Mouse (Mus musculus) hindbrain, embryonic 10.5 days (tissue): ENCODE data around the gene Srgap2. TPM values are rescaled to one million over a fixed set of nuclear protein-coding genes. Genes with fewer than 3 reads are reported as not detected.
A peak's percentile ranks its signal among the peaks of the same experiment; 100 is the strongest.

Experiments
- DNase-seq: peaks from one replicate; pipeline ENCODE4 v3.0.0-alpha.2; 2017; ENCODE audit warnings: low spot score
- H3K27ac ChIP-seq: fragments of 300-500 bp; sonication (generic); 2 replicates; pipeline ENCODE4 v1.5.1; 2016; ENCODE audit warnings: mild to moderate bottlenecking, moderate library complexity
- H3K27me3 ChIP-seq: fragments of 300-500 bp; sonication (generic); 2 replicates; pipeline ENCODE4 v1.6.1; 2016; ENCODE audit warnings: mild to moderate bottlenecking; ENCODE audit not compliant: poor library complexity, insufficient read depth, severe bottlenecking
- H3K36me3 ChIP-seq: fragments of 300-500 bp; sonication (generic); 2 replicates; pipeline ENCODE4 v1.6.1; 2016; ENCODE audit warnings: mild to moderate bottlenecking, moderate library complexity
- H3K4me1 ChIP-seq: fragments of 300-500 bp; sonication (generic); replicated peaks from 2 replicates; pipeline ENCODE4 v1.6.1; 2016; ENCODE audit warnings: mild to moderate bottlenecking
- H3K4me3 ChIP-seq: fragments of 300-500 bp; sonication (generic); 2 replicates; pipeline ENCODE4 v1.5.1; 2016; ENCODE audit warnings: mild to moderate bottlenecking, moderate library complexity
- H3K9me3 ChIP-seq: fragments of 300-500 bp; sonication (generic); 2 replicates; pipeline ENCODE4 v1.6.1; 2016; ENCODE audit warnings: mild to moderate bottlenecking, moderate library complexity
- WGBS: fragments of 180-500 bp; shearing (Covaris S2); methylation state at CpG from one replicate; pipeline ENCODE4 v1.1.7; 2016; 5-methylcytosine and 5-hydroxymethylcytosine counted together
- polyA plus RNA-seq: library from polyadenylated mRNA; unstranded; fragments of >200 nt; fragmentation: Nextera tagmentation; extraction: Ambion mirVana; gene quantifications from 2 replicates; pipeline ENCODE4 v1.2.1, GENCODE M21; 2016

Gene Srgap2
- polyA plus RNA-seq, 1 experiment from 2014 or later = 17.2 TPM

DNA sequence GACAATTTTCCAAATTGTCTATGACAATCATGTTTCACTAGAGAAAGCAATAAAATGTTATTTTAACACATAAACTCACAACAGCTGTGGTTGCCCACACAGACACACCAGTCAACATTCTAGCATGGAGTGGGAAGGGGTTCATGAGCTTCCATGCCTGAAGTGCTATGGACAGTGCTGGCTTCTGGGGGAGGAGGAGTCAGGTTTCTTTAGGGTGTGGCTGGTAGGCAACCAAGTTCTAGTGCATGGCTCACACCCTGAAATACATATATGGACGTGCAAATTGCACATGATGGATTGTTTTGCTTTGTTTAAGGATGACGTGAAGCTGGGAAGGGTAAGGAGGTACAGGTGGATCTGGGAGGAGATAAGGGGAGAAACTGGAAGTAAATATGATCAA, 72.8 kb downstream of the Srgap2 start:
- Histone ChIP-seq H3K9me3 (no peaks in the 10 kb centered on the region), H3K4me3 (no peak overlapping the region), H3K36me3 (no peaks in the 10 kb centered on the region), H3K4me1 (peaks cover 14% of the 10 kb centered on the region), H3K27me3 (no peaks in the 10 kb centered on the region), H3K27ac (no peak overlapping the region)
- WGBS = 82% methylated on average over 2 of the region's 2 CpGs
- DNase-seq = no peak

DNA sequence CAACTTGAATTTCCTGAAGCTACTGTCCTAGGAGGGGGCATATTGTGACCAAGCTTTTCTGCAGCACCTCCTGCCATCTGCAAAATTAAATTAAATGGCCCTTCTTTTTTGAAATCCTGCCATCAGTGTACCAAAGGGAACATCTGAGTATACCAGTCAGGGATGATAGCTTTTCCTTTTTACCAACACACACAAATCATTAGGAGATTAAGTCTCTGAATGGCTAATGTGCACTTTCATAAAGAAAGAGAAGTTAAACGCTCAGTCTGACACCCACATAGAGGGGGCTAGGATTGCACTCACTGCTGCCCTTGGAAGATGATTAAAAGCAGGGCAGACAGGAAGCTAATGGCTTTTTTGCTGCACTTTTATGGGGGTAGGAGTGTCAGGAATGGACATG, 73.8 kb downstream of the Srgap2 start:
- no peak for DNase-seq
- H3K27ac ChIP-seq = no peak overlapping the region

GRCm38 (mm10) chr1:131448373-131448772, 78.8 kb downstream of the Srgap2 start:
- no peaks in the 10 kb centered on the region for H3K9me3 ChIP-seq
- DNase-seq = no peak
- WGBS = 91% methylated on average over 5 of the region's 5 CpGs
- H3K4me1 ChIP-seq = peaks cover 7% of the 10 kb centered on the region
- no peak overlapping the region for H3K4me3 ChIP-seq
- no peak overlapping the region for H3K27ac ChIP-seq
- H3K36me3 ChIP-seq = no peaks in the 10 kb centered on the region
- no peaks in the 10 kb centered on the region for H3K27me3 ChIP-seq

More for the DNA sequence above, 73.8 kb downstream of the Srgap2 start:
- Histone ChIP-seq H3K4me3 (no peak overlapping the region), H3K36me3 (no peaks in the 10 kb centered on the region), H3K9me3 (no peaks in the 10 kb centered on the region), H3K4me1 (peaks cover 14% of the 10 kb centered on the region), H3K27me3 (no peaks in the 10 kb centered on the region)
- 76% methylated on average over 1 of the region's 1 CpGs for WGBS

- H3K36me3 ChIP-seq = no peaks in the 10 kb centered on the region
- WGBS = 94% methylated on average over 3 of the region's 3 CpGs
- no peaks in the 10 kb centered on the region for H3K4me1 ChIP-seq
- no peak overlapping the region for H3K27ac ChIP-seq
- no peaks in the 10 kb centered on the region for H3K27me3 ChIP-seq
- H3K4me3 ChIP-seq = no peak overlapping the region
- H3K9me3 ChIP-seq = no peaks in the 10 kb centered on the region
- no peak for DNase-seq
Observed at GRCm38 (mm10) chr1:131447333-131447732, 79.8 kb downstream of the Srgap2 start.

DNA sequence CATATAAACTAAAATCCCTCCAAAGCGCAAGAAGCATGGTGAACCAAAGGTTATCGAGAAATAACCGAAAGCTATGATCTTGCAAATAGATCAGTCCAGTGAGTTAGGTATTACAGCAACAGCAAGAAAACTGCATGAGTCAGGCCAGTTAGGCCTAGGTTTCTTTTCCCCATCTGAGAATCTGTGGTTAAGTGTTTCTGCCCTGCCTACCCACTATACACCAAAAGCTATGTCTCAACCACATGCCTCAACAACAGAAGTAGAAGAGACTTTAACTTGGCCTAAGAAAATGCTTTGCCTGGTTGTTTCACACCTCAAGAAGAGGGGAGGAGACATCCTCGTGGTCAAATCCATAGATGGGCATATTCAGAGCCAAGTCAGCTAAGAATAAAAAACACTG, 80.6 kb downstream of the Srgap2 start:
- DNase-seq = no peak
- no peak overlapping the region for H3K27ac ChIP-seq
- no peaks in the 10 kb centered on the region for H3K9me3 ChIP-seq
- no peaks in the 10 kb centered on the region for H3K27me3 ChIP-seq
- H3K4me1 ChIP-seq = no peaks in the 10 kb centered on the region
- no peaks in the 10 kb centered on the region for H3K36me3 ChIP-seq
- 96% methylated on average over 4 of the region's 4 CpGs for WGBS
- H3K4me3 ChIP-seq = no peak overlapping the region

DNA sequence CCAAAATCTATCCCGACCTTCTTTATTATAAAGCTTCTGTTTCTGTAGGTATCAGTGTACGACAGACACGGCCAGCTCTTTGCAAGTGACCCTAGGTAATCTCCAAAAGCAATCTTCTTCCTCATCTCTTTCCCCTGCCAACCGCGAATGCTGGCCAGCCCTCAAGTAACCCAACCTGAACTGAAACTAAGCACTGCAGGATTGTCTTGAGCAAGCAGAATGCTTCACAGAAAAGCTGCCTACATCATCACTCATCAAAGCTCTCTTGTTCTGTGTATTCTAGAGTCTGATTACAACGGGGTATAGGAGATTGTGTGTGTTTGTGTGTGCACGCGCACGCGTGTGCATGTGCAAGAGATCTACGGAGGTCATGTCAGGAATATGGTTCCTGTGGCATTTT, 88.6 kb downstream of the Srgap2 start:
- no peaks in the 10 kb centered on the region for H3K27me3 ChIP-seq
- no peak for DNase-seq
- peaks cover 5% of the 10 kb centered on the region; the same call in 1 of the 2 replicates for H3K4me1 ChIP-seq
- H3K27ac ChIP-seq = no peak overlapping the region
- 93% methylated on average over 11 of the region's 11 CpGs for WGBS
- H3K4me3 ChIP-seq = no peak overlapping the region
- H3K36me3 ChIP-seq = peaks cover 4% of the 10 kb centered on the region; the same call in 1 of the 2 replicates
- no peaks in the 10 kb centered on the region for H3K9me3 ChIP-seq

- H3K27me3 ChIP-seq = no peaks in the 10 kb centered on the region
- H3K27ac ChIP-seq = no peak overlapping the region
- DNase-seq = no peak
- peaks cover 5% of the 10 kb centered on the region; the same call in 1 of the 2 replicates for H3K4me1 ChIP-seq
- H3K9me3 ChIP-seq = no peaks in the 10 kb centered on the region
- H3K36me3 ChIP-seq = peaks cover 4% of the 10 kb centered on the region; the same call in 1 of the 2 replicates
- H3K4me3 ChIP-seq = no peak overlapping the region
Observed at GRCm38 (mm10) chr1:131437975-131438374, 89.2 kb downstream of the Srgap2 start.

DNA sequence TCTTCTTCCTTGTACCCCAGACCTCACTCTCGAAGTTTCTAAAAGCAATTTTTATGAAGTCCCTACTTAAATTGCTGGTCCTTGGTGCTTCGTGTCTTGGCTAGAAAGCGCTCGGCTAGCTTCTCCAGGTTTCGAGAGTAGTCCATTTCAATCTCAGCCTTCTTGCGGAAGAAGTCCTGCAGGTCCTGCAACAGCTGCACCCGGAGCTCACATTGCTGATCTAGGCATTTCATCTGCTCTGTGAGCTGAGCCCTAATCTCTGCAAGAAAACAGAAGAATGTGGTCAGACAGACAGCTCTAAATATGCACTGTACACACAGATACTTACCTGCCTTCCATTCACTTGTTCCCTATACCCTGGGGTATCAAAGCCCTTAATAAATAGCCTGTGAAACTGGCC, 90.5 kb downstream of the Srgap2 start:
- Histone ChIP-seq H3K27me3 (no peaks in the 10 kb centered on the region), H3K36me3 (peaks cover 4% of the 10 kb centered on the region; the same call in 1 of the 2 replicates), H3K27ac (no peak overlapping the region), H3K4me3 (no peak overlapping the region), H3K4me1 (peaks cover 11% of the 10 kb centered on the region), H3K9me3 (no peaks in the 10 kb centered on the region)
- 91% methylated on average over 7 of the region's 7 CpGs for WGBS
- DNase-seq = no peak

GRCm38 (mm10) chr1:131431456-131432246, 95.5 kb downstream of the Srgap2 start:
- Histone ChIP-seq H3K27ac (no peak overlapping the region), H3K9me3 (no peaks in the 10 kb centered on the region), H3K36me3 (peaks cover 4% of the 10 kb centered on the region; the same call in 1 of the 2 replicates), H3K4me1 (peaks cover 38% of the 10 kb centered on the region), H3K27me3 (no peaks in the 10 kb centered on the region), H3K4me3 (no peak overlapping the region)
- 71% methylated on average over 5 of the region's 5 CpGs for WGBS
- no peak for DNase-seq

- Histone ChIP-seq H3K36me3 (no peaks in the 10 kb centered on the region), H3K4me3 (no peak overlapping the region), H3K4me1 (peaks cover 39% of the 10 kb centered on the region), H3K27ac (no peak overlapping the region), H3K27me3 (no peaks in the 10 kb centered on the region), H3K9me3 (no peaks in the 10 kb centered on the region)
- 19% methylated on average over 5 of the region's 5 CpGs for WGBS
- peak; percentile 20 for DNase-seq
Observed at GRCm38 (mm10) chr1:131427140-131427821, 99.9 kb downstream of the Srgap2 start.

GRCm38 (mm10) chr1:131423061-131423460, 104.1 kb downstream of the Srgap2 start:
- Histone ChIP-seq H3K9me3 (no peaks in the 10 kb centered on the region), H3K27me3 (no peaks in the 10 kb centered on the region), H3K36me3 (no peaks in the 10 kb centered on the region), H3K4me1 (peaks cover 21% of the 10 kb centered on the region), H3K4me3 (no peak overlapping the region), H3K27ac (no peak overlapping the region)
- DNase-seq = no peak
- WGBS = 90% methylated on average over 3 of the region's 3 CpGs

- no peaks in the 10 kb centered on the region for H3K36me3 ChIP-seq
- DNase-seq = no peak
- no peaks in the 10 kb centered on the region for H3K27me3 ChIP-seq
- H3K27ac ChIP-seq = no peak overlapping the region
- H3K4me1 ChIP-seq = 0 out of 2 replicates have a peak, but pooled peaks cover 10% of the 10 kb centered on the region
- H3K4me3 ChIP-seq = no peak overlapping the region
- H3K9me3 ChIP-seq = no peaks in the 10 kb centered on the region
Observed at GRCm38 (mm10) chr1:131421113-131421512, 106.0 kb downstream of the Srgap2 start.

DNA sequence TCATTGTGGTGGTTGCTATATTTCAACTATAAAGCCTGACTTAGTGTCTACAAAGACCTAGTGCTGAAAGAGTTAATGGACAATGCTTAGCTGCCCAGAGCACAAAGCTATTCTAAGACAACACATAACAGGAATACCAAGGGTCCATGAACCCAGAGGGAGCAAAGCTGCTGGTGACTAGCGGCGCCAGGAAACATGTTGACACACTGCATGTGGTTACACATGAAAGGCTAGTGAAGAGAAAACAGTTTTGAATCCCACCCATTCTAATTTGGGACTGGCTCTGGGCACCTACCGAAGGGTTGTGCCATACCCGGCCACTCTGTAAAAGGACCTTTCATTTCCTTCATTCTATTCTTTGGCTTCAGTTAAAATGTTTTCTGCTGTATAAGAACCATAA, 106.5 kb downstream of the Srgap2 start:
- Histone ChIP-seq H3K27ac (no peak overlapping the region), H3K27me3 (no peaks in the 10 kb centered on the region), H3K4me1 (0 out of 2 replicates have a peak, but pooled peaks cover 10% of the 10 kb centered on the region), H3K36me3 (no peaks in the 10 kb centered on the region), H3K4me3 (no peak overlapping the region), H3K9me3 (no peaks in the 10 kb centered on the region)
- no peak for DNase-seq
- 64% methylated on average over 4 of the region's 4 CpGs for WGBS
